8 mouse cellular contexts compared by ENCODE assay signal in genomic region chr9:102354561-102354973, GRCm38 (mm10). TPM values are rescaled to one million over a fixed set of nuclear protein-coding genes. Genes with fewer than 3 reads are reported as not detected.
DNase-seq lines count a peak whose midpoint lies in the region; ATAC-seq and TF ChIP-seq lines count a peak whose summit lies in the region.

TSS of gene Ephb1 (minus strand) at chr9:102354693.

- peaks cover 32% of the 10 kb centered on the region for H3K4me1 ChIP-seq in heart, embryonic 13.5 days
- no peaks in the 10 kb centered on the region for H3K4me1 ChIP-seq in liver, embryonic 11.5 days (replicated peaks; ENCODE audit: control insufficient read depth, insufficient read depth, low read length)

- WGBS in heart, embryonic 13.5 days: under 1% methylated on average over 22 of the region's 22 CpGs
- WGBS in liver, embryonic 11.5 days: 2% methylated on average over 22 of the region's 22 CpGs

- no peaks in the 10 kb centered on the region for H3K9me3 ChIP-seq in heart, embryonic 13.5 days
- no peaks in the 10 kb centered on the region for H3K9me3 ChIP-seq in liver, embryonic 11.5 days (ENCODE audit: control insufficient read depth, low read length)

- H3K9ac ChIP-seq in heart, embryonic 13.5 days: peak within 1 kb of the TSS; percentile 65
- peak within 1 kb of the TSS; percentile 9; the same call in 1 of the 2 replicates for H3K9ac ChIP-seq in liver, embryonic 11.5 days (ENCODE audit: low read depth, low read length)

- H3K79me2 ChIP-seq in C2C12 (ENCODE audit: control insufficient read depth, insufficient read depth): no peaks in the 10 kb centered on the region

- H3K27ac ChIP-seq in heart, embryonic 13.5 days (replicated peaks): no peak within 1 kb of the TSS
- H3K27ac ChIP-seq in liver, embryonic 11.5 days (ENCODE audit: low read depth, low read length): no peak within 1 kb of the TSS

- peak; percentile 22 for DNase-seq in c-Kit-negative CD71-positive TER-119-positive erythroid progenitor cells, embryonic 14.5 days (ENCODE audit: low read depth, low spot score)
- peak; percentile 37 for DNase-seq in fibroblast of lung, adult 2 months (ENCODE audit: low read depth)
- DNase-seq in kidney, postnatal 10 days: peak; percentile 84
- DNase-seq in liver, embryonic 11.5 days (ENCODE audit: low spot score): peak; percentile 70
- peak; percentile 83 for DNase-seq in neural tube, embryonic 10.5 days (ENCODE audit: extremely low spot score, low spot score)
- peak; percentile 98 for DNase-seq in telencephalon, adult 2 months (ENCODE audit: low read depth, low spot score)

- no peak within 1 kb of the TSS for H3ac ChIP-seq in C2C12 (ENCODE audit: control insufficient read depth, insufficient read length, low read depth)

- H3K36me3 ChIP-seq in C2C12 (ENCODE audit: control insufficient read depth, insufficient read depth): no peaks in the 10 kb centered on the region
- H3K36me3 ChIP-seq in heart, embryonic 13.5 days: no peaks in the 10 kb centered on the region
- no peaks in the 10 kb centered on the region for H3K36me3 ChIP-seq in liver, embryonic 11.5 days (ENCODE audit: control insufficient read depth, insufficient read depth, low read length)

- H3K4me3 ChIP-seq in C2C12 (ENCODE audit: insufficient read depth, poor library complexity, severe bottlenecking): no peak within 1 kb of the TSS
- H3K4me3 ChIP-seq in heart, embryonic 13.5 days: peak within 1 kb of the TSS; percentile 59
- H3K4me3 ChIP-seq in liver, embryonic 11.5 days (ENCODE audit: low read depth, low read length): peak within 1 kb of the TSS; percentile 51

- H3K79me3 ChIP-seq in C2C12 (ENCODE audit: low read depth): no peaks in the 10 kb centered on the region

- peaks cover 34% of the 10 kb centered on the region for H3K27me3 ChIP-seq in C2C12 (ENCODE audit: control insufficient read depth, insufficient read depth, insufficient read length)
- peaks cover 95% of the 10 kb centered on the region for H3K27me3 ChIP-seq in heart, embryonic 13.5 days (replicated peaks)
- peaks cover 63% of the 10 kb centered on the region for H3K27me3 ChIP-seq in liver, embryonic 11.5 days (replicated peaks; ENCODE audit: control insufficient read depth, insufficient read depth, low read length)

- peak within 1 kb of the TSS; percentile 99 for H3K4me2 ChIP-seq in heart, embryonic 13.5 days
- peak within 1 kb of the TSS; percentile 84 for H3K4me2 ChIP-seq in liver, embryonic 11.5 days

- peak; percentile 72 for ATAC-seq in heart, embryonic 13.5 days (ENCODE audit: extremely low read depth, insufficient number of reproducible peaks, low FRiP score, low TSS enrichment)
- peak; percentile 69 for ATAC-seq in liver, embryonic 11.5 days (replicated peaks; ENCODE audit: low FRiP score)

- peak; percentile 88 for TF ChIP-seq CTCF in C2C12 (IDR thresholded peaks at IDR 0.05; ENCODE audit: control insufficient read depth, insufficient read depth, insufficient read length)

TF ChIP-seq in C2C12, 6 proteins besides CTCF, POLR2A, EP300 and RAD21:
- TF ChIP-seq CEBPB (IDR thresholded peaks at IDR 0.05; ENCODE audit: low read depth): no peak

RNA-seq across cellular contexts. Expression of gene Ephb1, which starts in this region (rescaled TPM):
- polyA plus RNA-seq in C2C12 (2012; fragmentation: generic; extraction: Trizol): 0.02 TPM
- polyA plus RNA-seq in heart, embryonic 13.5 days (2015; fragmentation: Nextera tagmentation; extraction: Ambion mirVana): 0.96 and 1.4 TPM in 2 replicates
- 0.69 and 0.70 TPM in 2 replicates for polyA plus RNA-seq in liver, embryonic 11.5 days (2014; fragmentation: Nextera tagmentation; extraction: Ambion mirVana)

Comparison
In these comparisons a context has a peak if more than half of its experiments do, and no peak if none do; other contexts are left out.
1. Peak in DNase-seq, ATAC-seq, H3K4me3 ChIP-seq, H3K9ac ChIP-seq and H3K4me2 ChIP-seq in liver, embryonic 11.5 days; RNA of the gene not detected or under 1 TPM.
2. DNase-seq: peak in every context shown above with its lines; median percentile 98 in telencephalon, adult 2 months; 84 in kidney, postnatal 10 days; 83 in neural tube, embryonic 10.5 days; 70 in liver, embryonic 11.5 days; 37 in fibroblast of lung, adult 2 months; 22 in c-Kit-negative CD71-positive TER-119-positive erythroid progenitor cells, embryonic 14.5 days.